Mouse (Mus musculus) embryonic fibroblast, embryonic 13.5 days (primary cell): ENCODE data around the gene 2310033P09Rik.

ENCODE experiments used
- CTCF ChIP-seq: IDR thresholded peaks from 2 replicates; pipeline ENCODE4 v1.5.1; 2011; ENCODE audit warnings: mild to moderate bottlenecking, control low read depth, low read length, moderate library complexity, borderline replicate concordance; ENCODE audit not compliant: insufficient read depth
- POLR2A ChIP-seq: IDR thresholded peaks from 2 replicates; pipeline ENCODE4 v1.6.1; 2011; ENCODE audit warnings: low read depth, mild to moderate bottlenecking, control low read depth, low read length, moderate library complexity

GRCm38 (mm10) chr11:59196230-59196629, 11.9 kb upstream of the 2310033P09Rik start:
- TF ChIP-seq POLR2A: no peak
- no peak for TF ChIP-seq CTCF
